Mouse (Mus musculus) intestine, embryonic 14.5 days (tissue): ENCODE data around the gene Cdk18. TPM values are rescaled to one million over a fixed set of nuclear protein-coding genes. Genes with fewer than 3 reads are reported as not detected.

Experiments used
- ATAC-seq: fragments of 200-750 bp; cut with Nextera tagmentation; replicated peaks from 2 replicates; pipeline ENCODE4 v1.8.0; 2017; ENCODE audit warnings: low read depth, moderate number of reproducible peaks, moderate TSS enrichment, moderate library complexity; ENCODE audit not compliant: low FRiP score, low TSS enrichment
- DNase-seq: peaks from one replicate; pipeline ENCODE4 v3.0.0-alpha.2; 2018; ENCODE audit warnings: low spot score
- H3K27ac ChIP-seq: fragments of 300-500 bp; sonication (generic); 2 replicates; pipeline ENCODE4 v1.5.1; 2014; ENCODE audit warnings: low read depth, mild to moderate bottlenecking, control low read depth
- H3K27me3 ChIP-seq: fragments of 300-500 bp; sonication (generic); replicated peaks from 2 replicates; pipeline ENCODE4 v1.6.1; 2014; ENCODE audit warnings: low read length, control low read depth; ENCODE audit not compliant: control insufficient read depth, insufficient read depth
- H3K36me3 ChIP-seq: fragments of 300-500 bp; sonication (generic); 2 replicates; pipeline ENCODE4 v1.6.1; 2014; ENCODE audit warnings: low read length, control low read depth; ENCODE audit not compliant: control insufficient read depth, insufficient read depth
- H3K4me1 ChIP-seq: fragments of 300-500 bp; sonication (generic); replicated peaks from 2 replicates; pipeline ENCODE4 v1.6.1; 2014; ENCODE audit warnings: low read length, control low read depth, mixed read lengths; ENCODE audit not compliant: control insufficient read depth, insufficient read depth
- H3K4me2 ChIP-seq: fragments of 300-500 bp; sonication (generic); 2 replicates; pipeline ENCODE4 v1.6.1; 2014; ENCODE audit warnings: low read length
- H3K4me3 ChIP-seq: fragments of 300-500 bp; sonication (generic); 2 replicates; pipeline ENCODE4 v1.5.1; 2014; ENCODE audit warnings: low read depth, low read length, control low read depth, mixed read lengths
- H3K9ac ChIP-seq: fragments of 300-500 bp; sonication (generic); 2 replicates; pipeline ENCODE4 v1.6.1; 2014; ENCODE audit warnings: mild to moderate bottlenecking, low read length
- H3K9me3 ChIP-seq: fragments of 300-500 bp; sonication (generic); 2 replicates; pipeline ENCODE4 v1.6.1; 2016; ENCODE audit warnings: low read length, control low read depth; ENCODE audit not compliant: control insufficient read depth
- WGBS: fragments of 180-500 bp; shearing (Covaris S2); extraction: QIAGEN DNeasy Blood & Tissue Kit; methylation state at CpG from one replicate; pipeline ENCODE4 v1.1.7; 2014; 5-methylcytosine and 5-hydroxymethylcytosine counted together
- polyA plus RNA-seq: library from polyadenylated mRNA; unstranded; fragments of >200 nt; fragmentation: Nextera tagmentation; extraction: Ambion mirVana; gene quantifications from 2 replicates; pipeline ENCODE4 v1.2.1, GENCODE M21; 2014

Cdk18 gene
- polyA plus RNA-seq = 7.6 and 7.7 TPM in 2 replicates

GRCm38 (mm10) chr1:132139416-132139864, at the start of gene Cdk18:
TSS of gene Cdk18 (minus strand) at chr1:132139684.
- no peaks in the 10 kb centered on the region for H3K9me3 ChIP-seq
- peaks cover 4% of the 10 kb centered on the region; the same call in 1 of the 2 replicates for H3K4me1 ChIP-seq
- peak within 1 kb of the TSS; percentile 98 for H3K4me2 ChIP-seq
- peak within 1 kb of the TSS; percentile 56 for H3K4me3 ChIP-seq
- peak within 1 kb of the TSS; percentile 54 for H3K9ac ChIP-seq
- peaks cover 2% of the 10 kb centered on the region; the same call in 1 of the 2 replicates for H3K27me3 ChIP-seq
- WGBS = under 1% methylated on average over 30 of the region's 30 CpGs
- no peak within 1 kb of the TSS for H3K27ac ChIP-seq
- peak; percentile 76 for ATAC-seq
- peak; percentile 82 for DNase-seq
- H3K36me3 ChIP-seq = no peaks in the 10 kb centered on the region

DNA sequence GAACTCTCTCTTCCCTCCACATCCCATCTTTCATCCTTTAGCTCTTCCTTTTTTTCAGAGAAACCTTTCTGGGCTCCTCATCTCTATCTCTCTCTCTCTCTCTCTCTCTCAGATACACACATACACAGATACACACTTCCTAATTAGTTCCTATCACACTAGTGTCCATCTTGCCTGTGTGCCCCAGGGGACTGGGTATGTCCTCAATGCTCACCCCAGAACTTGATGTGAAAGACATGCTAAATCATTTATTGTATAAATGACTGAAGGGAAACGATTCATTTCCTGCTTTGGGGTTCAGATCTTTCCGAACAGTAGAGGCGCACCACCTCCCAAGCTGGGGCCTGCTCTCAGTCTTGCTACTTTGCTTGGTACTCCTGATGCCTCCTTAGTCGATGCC, 49.7 kb upstream of the Cdk18 start:
- 53% methylated on average over 4 of the region's 4 CpGs for WGBS
- Histone ChIP-seq H3K4me2 (no peak overlapping the region), H3K27me3 (peaks cover 67% of the 10 kb centered on the region)

DNA sequence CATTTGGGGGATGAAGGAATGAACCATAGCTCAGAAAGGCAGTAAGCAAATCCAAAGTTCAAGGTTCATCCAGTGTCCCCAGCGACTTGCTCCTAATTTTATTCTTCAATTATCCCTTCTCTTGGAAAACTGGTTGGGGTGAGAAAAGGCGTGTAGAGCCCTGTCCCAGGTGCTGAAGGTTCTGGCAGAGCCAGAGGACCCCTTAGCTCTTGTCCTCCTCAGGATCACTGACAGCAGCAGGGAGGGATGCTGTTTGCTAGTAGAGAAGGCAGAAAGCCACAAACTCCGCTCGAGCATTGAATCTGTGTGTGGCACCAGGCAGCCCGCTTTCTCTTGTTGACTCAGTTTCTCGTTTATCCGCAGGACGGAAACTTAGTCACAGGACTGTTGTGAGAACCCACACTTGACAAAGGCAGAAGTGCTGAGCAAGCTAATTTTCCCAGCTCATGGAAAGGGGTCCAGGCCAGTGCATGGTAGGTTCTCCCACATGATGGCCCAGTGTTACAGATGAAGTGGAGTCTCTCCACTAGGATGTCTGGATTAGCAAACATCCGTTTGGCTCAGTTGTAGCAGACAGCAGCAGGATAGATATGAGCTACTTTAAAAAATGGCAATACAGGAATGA, 49.1 kb upstream of the Cdk18 start:
- Histone ChIP-seq H3K9ac (no peak overlapping the region), H3K27me3 (peaks cover 61% of the 10 kb centered on the region), H3K4me2 (no peak overlapping the region), H3K4me1 (peaks cover 7% of the 10 kb centered on the region; the same call in 1 of the 2 replicates), H3K9me3 (no peaks in the 10 kb centered on the region), H3K36me3 (no peaks in the 10 kb centered on the region), H3K4me3 (no peak overlapping the region), H3K27ac (no peak overlapping the region)
- DNase-seq (peak; percentile 73), ATAC-seq (no peak)
- WGBS = 24% methylated on average over 9 of the region's 9 CpGs

More for the DNA sequence above, 49.7 kb upstream of the Cdk18 start:
- DNase-seq = no peak
- Histone ChIP-seq H3K4me1 (peaks cover 7% of the 10 kb centered on the region; the same call in 1 of the 2 replicates), H3K27ac (no peak overlapping the region), H3K36me3 (no peaks in the 10 kb centered on the region), H3K9me3 (no peaks in the 10 kb centered on the region), H3K4me3 (no peak overlapping the region), H3K9ac (no peak overlapping the region)
- ATAC-seq = no peak

GRCm38 (mm10) chr1:132186303-132186702, 46.8 kb upstream of the Cdk18 start:
- peaks cover 7% of the 10 kb centered on the region; the same call in 1 of the 2 replicates for H3K4me1 ChIP-seq
- H3K4me3 ChIP-seq = no peak overlapping the region
- H3K9ac ChIP-seq = no peak overlapping the region
- no peaks in the 10 kb centered on the region for H3K36me3 ChIP-seq
- ATAC-seq (no peak), DNase-seq (no peak)
- WGBS = 79% methylated on average over 4 of the region's 4 CpGs
- no peak overlapping the region for H3K27ac ChIP-seq
- H3K4me2 ChIP-seq = no peak overlapping the region
- no peaks in the 10 kb centered on the region for H3K9me3 ChIP-seq
- peaks cover 39% of the 10 kb centered on the region for H3K27me3 ChIP-seq

DNA sequence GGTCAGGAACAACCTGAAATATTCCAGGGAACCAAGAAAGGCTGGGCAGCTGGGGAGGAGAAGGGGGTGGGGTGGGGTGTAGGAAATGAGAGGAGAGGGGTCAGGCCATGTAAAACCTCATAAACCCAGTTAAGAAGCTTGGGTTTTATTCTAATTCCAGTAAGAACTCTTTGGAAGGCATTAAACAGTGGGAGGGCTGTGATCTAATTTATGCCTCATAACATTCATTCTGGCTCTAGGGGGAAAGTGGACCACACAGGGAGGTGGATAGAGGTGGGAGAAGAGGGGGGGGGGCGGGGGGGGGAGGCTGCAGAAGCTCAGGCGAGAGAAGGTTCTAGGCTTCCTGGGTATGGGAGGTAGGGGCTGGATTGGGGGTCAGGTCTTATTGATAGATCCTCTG, 32.1 kb upstream of the Cdk18 start:
- no peak overlapping the region for H3K9ac ChIP-seq
- WGBS = 14% methylated on average over 1 of the region's 2 CpGs
- no peak overlapping the region for H3K4me2 ChIP-seq
- ATAC-seq (no peak), DNase-seq (no peak)
- peaks cover 5% of the 10 kb centered on the region; the same call in 1 of the 2 replicates for H3K27me3 ChIP-seq
- no peaks in the 10 kb centered on the region for H3K36me3 ChIP-seq
- no peak overlapping the region for H3K27ac ChIP-seq
- no peaks in the 10 kb centered on the region for H3K9me3 ChIP-seq
- no peak overlapping the region for H3K4me3 ChIP-seq
- H3K4me1 ChIP-seq = peaks cover 7% of the 10 kb centered on the region; the same call in 1 of the 2 replicates

- Histone ChIP-seq H3K4me3 (no peak overlapping the region), H3K27me3 (peaks cover 5% of the 10 kb centered on the region; the same call in 1 of the 2 replicates)
- 33% methylated on average over 6 of the region's 6 CpGs for WGBS
Observed at GRCm38 (mm10) chr1:132170698-132171097, 31.2 kb upstream of the Cdk18 start.

DNA sequence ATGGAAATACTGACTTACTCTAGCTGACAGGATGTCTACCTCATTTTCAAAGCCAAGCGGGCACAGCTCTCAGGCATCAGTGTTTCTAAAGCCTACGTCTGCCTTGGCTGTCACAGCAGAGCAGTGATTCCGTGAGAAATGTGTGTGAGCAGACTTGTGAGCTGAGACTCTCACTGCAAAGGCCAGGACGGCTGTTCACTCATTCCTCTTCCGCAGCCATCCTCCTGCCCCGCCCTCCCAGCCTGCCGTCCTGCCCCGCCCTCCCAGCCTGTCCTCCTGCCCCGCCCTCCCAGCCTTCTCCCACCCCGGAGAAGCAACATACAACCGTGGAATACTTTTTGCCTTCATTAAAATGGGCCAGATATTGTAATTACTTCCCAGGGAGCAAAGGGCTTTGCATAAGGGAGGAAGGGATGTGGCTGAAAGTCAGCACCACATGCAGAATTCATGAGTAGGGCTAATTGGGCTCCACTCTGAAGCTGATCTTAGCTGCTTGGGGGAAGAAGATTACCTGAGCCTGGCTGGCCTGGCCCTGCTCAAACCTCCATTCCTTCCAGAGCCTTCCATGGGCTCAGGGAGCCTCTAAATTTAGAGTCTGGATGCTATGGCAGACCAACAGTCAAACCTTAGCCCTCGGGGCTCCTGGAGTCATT, 28.8 kb upstream of the Cdk18 start:
- Histone ChIP-seq H3K4me3 (peak overlapping the region; percentile 15; the same call in 1 of the 2 replicates), H3K4me2 (peak overlapping the region; percentile 43), H3K9ac (no peak overlapping the region), H3K27me3 (peaks cover 5% of the 10 kb centered on the region; the same call in 1 of the 2 replicates), H3K9me3 (no peaks in the 10 kb centered on the region), H3K27ac (no peak overlapping the region), H3K36me3 (no peaks in the 10 kb centered on the region), H3K4me1 (peaks cover 7% of the 10 kb centered on the region; the same call in 1 of the 2 replicates)
- DNase-seq (no peak), ATAC-seq (no peak)
- WGBS = 9% methylated on average over 10 of the region's 12 CpGs

More at GRCm38 (mm10) chr1:132170698-132171097, 31.2 kb upstream of the Cdk18 start:
- Histone ChIP-seq H3K36me3 (no peaks in the 10 kb centered on the region), H3K27ac (no peak overlapping the region), H3K9me3 (no peaks in the 10 kb centered on the region), H3K4me1 (peaks cover 7% of the 10 kb centered on the region; the same call in 1 of the 2 replicates), H3K9ac (no peak overlapping the region), H3K4me2 (no peak overlapping the region)
- no peak for DNase-seq
- ATAC-seq = no peak

- H3K9ac ChIP-seq = no peak overlapping the region
- DNase-seq = no peak
- H3K36me3 ChIP-seq = no peaks in the 10 kb centered on the region
- H3K27ac ChIP-seq = no peak overlapping the region
- no peak overlapping the region for H3K4me3 ChIP-seq
- peaks cover 3% of the 10 kb centered on the region; the same call in 1 of the 2 replicates for H3K4me1 ChIP-seq
- ATAC-seq = no peak
- H3K9me3 ChIP-seq = no peaks in the 10 kb centered on the region
- H3K4me2 ChIP-seq = no peak overlapping the region
- WGBS = 55% methylated on average over 3 of the region's 3 CpGs
- peaks cover 5% of the 10 kb centered on the region; the same call in 1 of the 2 replicates for H3K27me3 ChIP-seq
Observed at GRCm38 (mm10) chr1:132165859-132166258, 26.4 kb upstream of the Cdk18 start.
